Mouse (Mus musculus) MEL (cell line): ENCODE data around the gene Adamts14.

Experiments used
- GATA1 ChIP-seq: IDR thresholded peaks from 2 replicates; pipeline ENCODE4 v1.6.1; 2011; ENCODE audit warnings: low read depth, low read length, improper control_type of control experiment
- MAFK ChIP-seq: IDR thresholded peaks from 2 replicates; pipeline ENCODE4 v1.6.1; 2011; ENCODE audit warnings: low read depth, mild to moderate bottlenecking, low read length, improper control_type of control experiment, borderline replicate concordance
- MYB ChIP-seq: IDR thresholded peaks from 2 replicates; pipeline ENCODE4 v1.6.1; 2011; ENCODE audit warnings: mild to moderate bottlenecking, low read depth, low read length, improper control_type of control experiment
- POLR2A ChIP-seq, 2 experiments: IDR thresholded peaks; 2 replicates each; pipeline ENCODE4 v1.6.1; 2011 to 2012; ENCODE audit warnings: low read length in 2 of 2, mild to moderate bottlenecking in 2 of 2, control low read depth in 1 of 2, improper control_type of control experiment in 1 of 2, low read depth in 1 of 2, moderate library complexity in 1 of 2; ENCODE audit not compliant: control insufficient read depth in 1 of 2, insufficient read depth in 1 of 2, poor library complexity in 1 of 2
- POLR2AphosphoS5 ChIP-seq: IDR thresholded peaks from 2 replicates; pipeline ENCODE4 v1.6.1; 2012; ENCODE audit warnings: low read depth, borderline replicate concordance, mild to moderate bottlenecking, inconsistent platforms, low read length, moderate library complexity, mixed read lengths
- RCOR1 ChIP-seq: IDR thresholded peaks from 2 replicates; pipeline ENCODE4 v1.6.1; 2012; ENCODE audit warnings: low read depth, mild to moderate bottlenecking, inconsistent platforms, low read length, improper control_type of control experiment
- ZC3H11A ChIP-seq: IDR thresholded peaks from 2 replicates; pipeline ENCODE4 v1.6.1; 2012; ENCODE audit warnings: low read depth, mild to moderate bottlenecking, inconsistent platforms, low read length, improper control_type of control experiment

- TF ChIP-seq RCOR1, result no peak
- no peak for TF ChIP-seq GATA1
- no peak for TF ChIP-seq MYB
- TF ChIP-seq ZC3H11A, result no peak
- no peak for TF ChIP-seq MAFK
- no peak for TF ChIP-seq POLR2A (IDR thresholded peaks at IDR 0.05; ENCODE audit: control insufficient read depth in 1 of 2, insufficient read depth in 1 of 2, low read depth in 1 of 2, low read length in 2 of 2, poor library complexity in 1 of 2)
- TF ChIP-seq POLR2AphosphoS5, result no peak
Measured at GRCm38 (mm10) chr10:61297477-61297876, 24.2 kb upstream of the Adamts14 start, which contains the start of gene Prf1.
